Mouse (Mus musculus) adrenal gland, adult (tissue): ENCODE data around the gene Mettl11b.
"Not testable (repeated sequence)": the region's sequence is repeated elsewhere in the genome, so short reads cannot be mapped to it uniquely, and the experiment has no call there.

ENCODE experiments used
- DNase-seq, 2 experiments: peaks; one replicate each; pipeline ENCODE4 v3.0.0; 2022 to 2023; ENCODE audit warnings: low spot score in 1 of 2; ENCODE audit not compliant: inconsistent age in 2 of 2

Mettl11b gene

DNA sequence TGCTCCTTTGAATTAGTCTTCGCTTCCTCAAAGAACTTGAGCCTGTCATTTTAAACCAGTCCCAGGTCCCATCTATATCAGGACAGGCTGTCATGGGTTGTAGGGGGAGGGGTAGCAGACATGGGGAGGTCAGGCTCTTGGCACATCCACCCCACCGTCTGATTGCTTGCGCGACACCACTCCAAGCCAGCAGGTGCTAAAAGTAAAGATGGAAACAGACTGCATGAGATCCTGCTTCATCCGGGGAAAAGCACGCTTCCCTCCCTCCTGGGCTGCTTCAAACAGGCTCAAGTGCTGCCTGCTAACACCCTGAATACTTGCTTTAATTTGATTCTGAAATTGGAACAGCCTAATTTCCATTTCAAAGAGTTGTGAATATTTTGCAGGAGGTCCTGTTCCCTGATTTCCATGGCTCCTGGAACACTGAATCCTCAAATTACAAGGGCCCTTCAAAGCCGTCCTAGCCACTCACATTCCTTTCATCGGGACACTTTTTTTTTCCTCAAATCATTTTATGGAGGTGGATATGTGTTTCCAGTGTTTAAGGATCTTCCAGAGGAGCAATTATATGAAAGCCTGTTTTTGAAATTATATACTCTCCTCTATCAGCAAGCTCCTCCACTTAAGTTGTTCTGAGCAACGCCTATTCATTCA lies at the start of gene Mettl11b:
TSS of gene Mettl11b (minus strand) at position 127 of the 654 bp plus-strand sequence.
- no peak for DNase-seq

DNA sequence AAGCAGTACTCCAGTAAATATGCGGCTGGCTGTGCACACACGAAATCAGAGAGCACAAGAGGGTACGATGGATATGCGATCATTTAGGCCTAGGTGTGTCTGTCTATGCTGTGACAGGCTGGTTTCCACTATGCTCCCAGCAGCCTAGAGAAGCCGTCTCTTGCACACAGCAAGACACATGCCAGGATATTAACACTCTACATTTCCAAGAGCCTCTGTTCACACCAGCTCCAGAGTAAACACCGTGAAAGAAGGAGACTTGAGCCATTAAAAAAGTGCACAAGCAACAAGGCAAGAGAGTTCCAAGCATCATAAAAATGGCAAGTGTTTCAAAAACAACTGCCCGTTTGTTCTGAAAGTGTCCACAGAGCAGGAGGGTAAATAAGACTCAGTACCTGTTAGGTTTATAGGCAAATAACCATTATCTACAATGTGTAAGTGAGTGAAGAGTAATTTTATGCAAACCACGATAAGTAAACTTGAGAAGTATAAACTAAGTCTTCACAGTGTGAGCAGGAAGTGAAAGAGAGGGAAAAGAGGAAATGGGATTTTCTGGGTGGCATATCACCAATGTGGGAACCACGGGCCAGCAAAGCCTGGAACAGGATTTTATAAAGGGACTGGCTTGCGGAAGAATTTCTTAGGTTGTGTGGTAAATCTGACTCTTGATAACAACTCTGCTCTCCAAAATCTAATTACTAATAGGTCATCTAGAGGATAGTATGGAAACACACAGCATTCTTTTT lies 32.6 kb upstream of the Mettl11b start:
- DNase-seq: no peak

GRCm38 (mm10) chr1:163751360-163751992 lies 26.4 kb upstream of the Mettl11b start:
- DNase-seq: no peak

DNA sequence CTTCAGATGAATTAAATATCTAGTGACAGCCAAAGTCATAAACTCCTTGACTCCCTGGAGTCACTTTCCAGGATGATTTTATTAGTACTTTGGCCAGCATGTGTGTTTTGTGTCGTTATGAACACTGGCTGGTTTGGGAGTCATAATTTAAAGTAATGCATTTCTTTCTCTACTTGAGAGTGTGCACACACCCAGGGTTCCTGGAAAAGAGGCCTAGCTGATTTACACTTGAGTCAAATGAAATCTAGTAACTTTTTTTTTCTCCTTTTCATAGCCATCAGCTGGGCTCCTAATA lies 12.2 kb upstream of the Mettl11b start:
- no peak for DNase-seq

DNA sequence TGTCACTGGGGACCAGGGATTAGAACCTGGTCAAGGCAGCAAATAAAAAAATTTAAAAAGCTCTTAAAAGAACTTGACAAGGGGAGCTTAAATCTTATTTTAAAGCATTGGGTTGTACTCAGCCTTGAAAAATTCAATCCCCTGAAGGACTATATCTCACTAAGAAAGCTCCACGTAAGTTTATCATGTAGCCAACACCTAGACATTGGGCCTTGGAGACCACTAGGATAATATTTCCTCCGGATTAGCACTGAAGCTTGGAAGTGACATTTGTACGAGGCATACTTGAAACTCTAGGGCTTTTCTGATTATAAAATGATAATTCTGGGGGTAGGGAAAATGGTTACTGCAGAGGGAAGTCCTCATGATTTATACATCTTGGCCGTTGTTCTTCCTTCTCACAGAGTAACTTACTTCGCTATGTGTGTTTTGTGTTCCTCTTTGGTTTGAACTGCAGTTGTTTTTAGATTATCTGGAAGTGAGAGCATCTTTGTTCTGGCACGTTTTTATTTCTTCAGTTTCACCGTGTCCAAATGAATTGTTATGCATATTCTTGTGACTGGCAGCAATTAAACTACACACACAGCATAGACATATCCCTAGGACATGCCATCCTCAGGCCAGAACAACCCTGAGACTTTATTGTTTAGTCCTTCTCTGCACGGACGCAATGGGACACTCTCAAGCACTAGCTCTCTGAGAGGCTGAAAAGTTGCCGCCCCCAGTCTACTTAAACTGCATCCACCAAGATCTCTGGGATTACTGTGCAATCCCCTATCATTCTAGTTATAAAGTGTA lies 11.6 kb upstream of the Mettl11b start:
- DNase-seq: no peak

GRCm38 (mm10) chr1:163731166-163731565 lies 6.1 kb upstream of the Mettl11b start:
- not testable (repeated sequence) for DNase-seq

- no peak for DNase-seq
These were observed 1.1 kb downstream of the Mettl11b start for GRCm38 (mm10) chr1:163723913-163724312.

GRCm38 (mm10) chr1:163708618-163709017 lies 16.4 kb downstream of the Mettl11b start:
- peak in 1 of 2 experiments; percentile 20 for DNase-seq

DNA sequence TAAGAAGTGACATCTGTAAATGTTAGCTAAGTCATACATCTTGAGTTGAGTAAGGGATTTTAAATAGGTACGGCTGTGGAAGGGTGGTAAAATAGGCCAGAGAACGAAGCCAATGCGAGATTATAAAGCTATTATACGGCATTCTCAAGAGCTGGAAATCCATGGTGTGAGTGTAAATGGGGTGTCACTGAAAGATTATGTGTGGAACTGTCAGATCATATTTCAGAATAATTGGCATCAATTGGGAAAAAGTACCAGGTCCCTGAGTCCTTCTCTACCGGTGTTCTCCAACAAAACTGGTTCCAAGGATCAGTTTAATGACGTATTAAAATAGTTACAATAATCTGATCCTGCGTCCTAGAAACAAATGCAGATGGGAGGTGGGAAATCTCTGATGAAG lies 24.5 kb downstream of the Mettl11b start:
- no peak for DNase-seq

DNA sequence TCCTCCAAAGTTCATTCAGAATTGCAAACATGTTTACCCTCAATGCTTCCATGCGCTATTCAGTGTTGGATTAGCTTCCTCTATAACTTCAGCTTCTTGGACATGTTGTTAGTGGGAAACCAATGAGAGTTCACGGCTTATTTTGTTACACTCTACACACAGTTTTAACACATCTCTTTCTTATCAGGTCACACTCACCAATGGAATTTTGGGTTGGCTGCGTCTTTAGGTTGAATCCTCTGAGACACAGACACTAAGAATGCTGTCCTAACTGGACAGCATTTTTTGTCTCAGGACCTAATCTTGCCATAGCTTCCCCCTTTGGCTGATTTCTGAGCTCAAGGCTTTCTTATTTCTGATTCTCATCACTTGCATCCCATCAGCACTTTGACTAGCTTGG lies 25.3 kb downstream of the Mettl11b start:
- DNase-seq: no peak

DNA sequence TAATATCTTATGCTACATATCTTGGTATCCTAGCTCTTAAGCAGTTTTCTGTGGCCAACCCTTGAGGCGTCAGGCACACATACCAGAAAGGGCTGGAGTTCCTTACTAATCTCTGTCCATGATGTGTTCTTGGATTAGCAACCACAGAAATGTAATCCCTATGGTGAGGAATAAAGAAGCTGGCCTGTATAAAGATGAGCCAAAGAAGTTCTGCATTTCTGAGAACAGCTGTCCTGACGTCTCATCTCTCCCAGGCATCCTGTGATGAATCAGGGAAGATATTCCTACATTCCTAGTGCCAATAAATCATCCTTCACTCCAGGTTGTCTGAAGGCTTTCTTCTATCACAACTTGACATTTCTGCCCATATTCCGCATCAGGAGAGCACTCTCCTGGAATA lies 33.2 kb downstream of the Mettl11b start:
- no peak for DNase-seq

GRCm38 (mm10) chr1:163682935-163683430 lies 42.0 kb downstream of the Mettl11b start:
- no peak for DNase-seq

GRCm38 (mm10) chr1:163682127-163682526 lies 42.9 kb downstream of the Mettl11b start:
- DNase-seq: no peak

DNA sequence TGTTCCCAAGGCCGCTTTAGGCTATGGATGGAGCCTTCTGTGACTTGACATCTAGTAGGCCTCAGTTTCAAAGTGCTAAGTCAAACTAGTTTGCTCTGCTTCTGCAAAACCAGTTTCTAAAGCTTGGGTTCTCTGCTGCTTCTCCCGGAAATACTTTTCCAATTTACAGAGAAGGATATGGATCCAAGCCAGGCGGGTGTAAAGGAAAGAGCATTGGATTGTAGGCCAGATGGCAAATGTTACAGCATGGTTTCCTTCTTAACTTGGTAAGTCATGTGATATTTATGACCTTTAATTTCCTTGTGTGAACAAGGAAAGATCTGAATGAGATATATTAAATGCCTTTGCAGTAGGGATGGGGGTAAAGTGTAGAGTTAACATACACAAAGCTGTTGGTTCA lies 52.2 kb downstream of the Mettl11b start:
- DNase-seq: no peak

- peak; percentile 8 to 21 for DNase-seq
These were observed 53.7 kb downstream of the Mettl11b start for GRCm38 (mm10) chr1:163671326-163671725.

DNA sequence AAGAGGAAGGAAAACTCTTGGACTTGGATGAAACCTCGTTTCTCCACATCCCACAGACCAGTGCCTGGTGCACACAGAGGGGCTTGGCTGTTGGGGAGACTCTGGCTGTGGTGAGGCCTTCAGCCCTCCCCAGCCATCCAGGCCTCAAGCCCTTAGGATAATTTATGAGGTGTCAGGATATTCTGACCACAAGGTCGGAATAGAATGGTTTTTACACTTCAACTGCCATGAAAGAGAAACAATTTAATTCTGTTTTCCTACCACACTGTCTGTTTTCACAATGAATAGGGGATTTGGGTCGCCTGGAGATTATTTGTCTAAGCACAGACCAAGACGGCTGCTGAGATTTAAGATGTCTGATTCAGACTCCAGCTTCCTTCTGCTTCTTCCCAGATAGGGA lies 54.3 kb downstream of the Mettl11b start:
- no peak for DNase-seq

DNA sequence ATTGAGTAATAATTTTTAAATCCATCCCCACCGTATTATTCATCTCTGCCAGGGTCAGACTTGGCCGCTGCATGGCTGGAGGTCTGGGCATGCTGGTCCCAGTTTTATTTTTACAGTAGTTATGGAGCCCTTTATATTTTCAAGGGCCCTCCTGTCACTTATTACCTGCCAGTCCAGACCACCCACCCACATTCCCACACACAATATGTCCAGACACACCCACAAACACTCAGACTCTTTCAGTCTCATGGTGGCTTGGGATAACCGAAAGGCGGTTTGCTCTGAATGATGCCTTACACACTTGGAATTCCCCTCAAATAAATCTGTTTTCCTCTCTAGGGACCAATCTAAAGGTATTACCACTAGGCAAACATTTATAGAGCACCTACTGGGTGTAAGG lies 55.1 kb downstream of the Mettl11b start:
- no peak for DNase-seq

GRCm38 (mm10) chr1:163662416-163662815 lies 62.6 kb downstream of the Mettl11b start:
- DNase-seq: no peak

DNA sequence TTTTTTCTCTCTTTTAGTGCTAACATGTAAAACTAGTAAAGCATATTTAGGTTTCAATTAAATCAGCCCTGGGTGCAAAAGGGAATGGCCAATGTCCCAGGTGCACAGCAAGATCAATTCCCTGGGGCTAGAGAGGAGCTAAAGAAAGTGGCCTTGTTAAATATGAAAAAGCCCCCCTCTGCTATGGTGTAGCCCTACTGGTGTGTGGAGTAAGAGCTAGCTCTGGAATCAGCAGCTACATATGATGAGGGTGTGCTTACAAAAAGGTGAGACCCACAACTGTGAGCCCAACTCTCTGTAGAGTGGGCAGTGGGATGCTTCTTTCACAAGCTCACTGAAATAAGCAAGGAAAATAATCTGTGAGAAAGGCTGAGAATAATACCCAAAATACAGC lies 66.5 kb downstream of the Mettl11b start:
- no peak for DNase-seq

- no peak for DNase-seq
These were observed 67.1 kb downstream of the Mettl11b start for GRCm38 (mm10) chr1:163657766-163658534.

DNA sequence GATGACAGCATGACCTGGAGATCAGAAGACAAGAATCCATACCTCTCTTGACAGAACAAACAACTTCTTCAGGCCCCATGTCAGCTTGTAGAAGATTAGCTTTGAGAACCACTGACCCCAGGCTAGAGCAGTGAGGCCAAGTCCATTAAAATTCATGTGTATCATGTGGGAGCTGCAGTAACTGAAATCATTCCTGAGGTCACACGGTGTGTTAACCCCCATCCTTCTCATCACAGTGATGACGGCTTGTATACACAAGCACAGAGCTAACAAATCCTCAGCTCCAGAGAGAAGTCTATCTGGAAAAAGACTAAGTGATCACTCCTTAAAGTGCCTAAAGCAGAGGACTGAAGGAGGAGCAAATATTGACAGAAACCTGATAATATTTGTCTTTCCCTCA lies 68.0 kb downstream of the Mettl11b start:
- no peak for DNase-seq
